Mouse (Mus musculus): ENCODE measurements around the gene Plch1. TPM values are rescaled to one million over a fixed set of nuclear protein-coding genes. Genes with fewer than 3 reads are reported as not detected.

Gene Plch1
- polyA plus RNA-seq, 1 experiment from 2014 or later, result 23.6 TPM

Other genes with a start within 250 kb of the Plch1 start
- gene E130311K13Rik, start 30.0 kb upstream of the Plch1 start, polyA plus RNA-seq (2016; fragmentation: Nextera tagmentation; extraction: Ambion mirVana), result 3.9 TPM in 2 replicates
- gene Slc33a1, start 65.3 kb upstream of the Plch1 start, polyA plus RNA-seq (2016; fragmentation: Nextera tagmentation; extraction: Ambion mirVana), result 13.5 and 15.1 TPM in 2 replicates
- gene Gmps, start 76.6 kb upstream of the Plch1 start, polyA plus RNA-seq (2016; fragmentation: Nextera tagmentation; extraction: Ambion mirVana), result 50.1 and 51.2 TPM in 2 replicates
- 0.06 and 0.10 TPM in 2 replicates for gene Vmn2r1, start 182.1 kb upstream of the Plch1 start, polyA plus RNA-seq (2016; fragmentation: Nextera tagmentation; extraction: Ambion mirVana)
- not detected in 2 replicates for gene Vmn2r2, start 242.5 kb upstream of the Plch1 start, polyA plus RNA-seq (2016; fragmentation: Nextera tagmentation; extraction: Ambion mirVana)